Mouse (Mus musculus): Measurements from ENCODE around the gene Shisa7. TPM values are rescaled to one million over a fixed set of nuclear protein-coding genes. Genes with fewer than 3 reads are reported as not detected.
"Not testable (repeated sequence)": the region's sequence is repeated elsewhere in the genome, so short reads cannot be mapped to it uniquely, and the experiment has no call there.

Gene Shisa7
- polyA plus RNA-seq, 1 experiment from 2014 or later: 1.8 TPM

DNA sequence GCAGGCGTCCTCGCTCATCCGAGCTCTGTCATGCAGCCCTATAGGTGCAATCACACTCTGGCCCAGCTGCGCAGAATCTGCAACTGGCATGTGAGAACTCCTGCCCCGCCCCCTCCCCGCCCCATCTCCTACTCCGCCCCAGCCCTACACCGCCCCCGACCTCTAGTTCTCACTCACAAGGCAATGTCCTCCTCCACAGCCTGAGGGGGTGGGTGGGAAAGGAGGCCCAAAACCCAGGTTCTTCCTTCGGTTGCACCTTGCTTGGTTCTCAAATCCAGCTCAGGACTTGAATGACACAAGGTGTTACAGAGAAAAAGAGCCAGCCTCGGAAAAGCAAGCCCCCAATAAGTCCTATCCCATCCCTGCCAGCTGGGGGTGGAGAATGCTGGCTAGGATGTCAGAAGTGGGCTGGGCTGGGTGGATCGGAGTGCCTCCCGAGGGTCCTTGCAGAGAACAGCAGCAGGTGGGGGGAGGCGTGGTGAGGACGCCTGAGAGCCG lies 1.8 kb downstream of the Shisa7 start:
- WGBS: 1% methylated on average over 16 of the region's 16 CpGs
- H3K4me3 ChIP-seq: peak overlapping the region; percentile 55
- peaks cover 44% of the 10 kb centered on the region for H3K4me1 ChIP-seq (replicated peaks)
- peak overlapping the region; percentile 77 for H3K27ac ChIP-seq
- DNase-seq (ENCODE audit: low spot score): peak; percentile 55
- H3K9me3 ChIP-seq: 0 out of 2 replicates have a peak, but pooled peaks cover 6% of the 10 kb centered on the region
- H3K27me3 ChIP-seq (ENCODE audit: insufficient read depth, poor library complexity, severe bottlenecking): peaks cover 61% of the 10 kb centered on the region
- H3K36me3 ChIP-seq: no peaks in the 10 kb centered on the region

DNA sequence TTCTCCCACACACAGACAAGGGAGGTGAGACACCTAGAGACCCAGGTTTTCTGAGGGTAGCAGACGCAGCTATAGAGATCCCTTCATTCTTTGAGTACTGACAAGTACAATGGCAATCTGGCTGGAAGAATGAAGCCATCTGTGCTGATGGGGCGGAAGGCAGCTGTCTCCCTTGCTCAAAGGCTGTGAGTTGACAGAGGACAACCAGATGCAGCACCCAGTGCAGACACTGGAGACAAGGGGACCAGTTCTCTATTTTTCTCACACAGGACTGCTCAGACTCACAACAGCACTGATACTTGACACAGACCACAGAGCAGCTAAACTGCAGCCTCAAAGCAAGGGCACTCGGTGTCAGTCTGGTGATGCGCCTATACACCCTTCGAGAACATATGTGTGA lies 2.4 kb downstream of the Shisa7 start:
- WGBS: 56% methylated on average over 5 of the region's 5 CpGs
- Histone ChIP-seq H3K27me3 (ENCODE audit: insufficient read depth, poor library complexity, severe bottlenecking) (peaks cover 67% of the 10 kb centered on the region), H3K9me3 (0 out of 2 replicates have a peak, but pooled peaks cover 5% of the 10 kb centered on the region), H3K36me3 (no peaks in the 10 kb centered on the region), H3K4me1 (replicated peaks) (peaks cover 46% of the 10 kb centered on the region), H3K27ac (no peak overlapping the region; the same call in 1 of the 2 replicates), H3K4me3 (peak overlapping the region; percentile 55)
- DNase-seq (ENCODE audit: low spot score): peak; percentile 34

DNA sequence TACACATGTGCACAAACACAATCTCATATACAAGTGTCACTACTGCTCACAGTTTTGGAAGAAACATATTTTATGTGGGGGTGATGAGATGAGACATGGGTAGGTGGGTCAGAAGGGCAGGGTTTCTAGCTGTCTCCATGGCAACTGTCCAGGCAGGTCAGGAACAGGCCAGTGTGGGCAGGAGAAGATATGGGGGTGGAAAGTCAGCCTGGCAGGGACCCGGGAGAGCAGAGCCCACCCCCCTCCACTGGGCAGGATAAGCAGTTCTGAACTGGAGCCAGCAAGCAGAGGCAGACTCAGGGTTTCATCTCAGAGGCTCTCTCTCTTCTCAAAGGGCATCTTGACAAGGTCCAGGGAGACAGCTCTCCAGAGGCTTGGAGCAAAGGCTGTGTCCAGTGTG lies 6.9 kb downstream of the Shisa7 start:
- 21% methylated on average over 1 of the region's 1 CpGs for WGBS

DNA sequence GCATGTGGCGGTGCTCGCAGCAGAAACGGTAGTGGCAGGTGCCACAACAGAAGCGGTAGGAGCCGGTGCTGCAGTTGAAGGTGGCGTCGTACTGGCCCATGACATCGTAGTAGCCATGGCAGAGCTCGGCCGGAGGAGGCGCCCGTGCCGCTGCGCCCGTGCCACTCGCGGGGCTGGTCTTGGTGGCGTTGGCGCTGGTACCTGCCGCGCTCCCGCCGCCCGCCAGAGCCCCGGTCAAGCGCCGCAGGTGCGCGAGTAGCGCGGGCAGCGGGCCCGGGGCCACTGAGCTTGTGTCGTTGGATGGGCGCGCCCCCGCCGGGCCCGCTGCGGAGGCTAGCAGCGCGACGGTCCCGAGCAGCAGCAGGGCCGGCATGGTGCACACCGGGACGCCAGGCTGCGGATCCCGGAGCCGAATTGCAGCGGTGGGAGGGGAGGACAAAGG lies 8.1 kb downstream of the Shisa7 start:
- WGBS: under 1% methylated on average over 51 of the region's 51 CpGs
- peak; percentile 75 for DNase-seq (ENCODE audit: low spot score)
- Histone ChIP-seq H3K4me1 (replicated peaks) (peaks cover 21% of the 10 kb centered on the region), H3K27me3 (ENCODE audit: insufficient read depth, poor library complexity, severe bottlenecking) (peaks cover 70% of the 10 kb centered on the region), H3K27ac (peak overlapping the region; percentile 83), H3K9me3 (0 out of 2 replicates have a peak, but pooled peaks cover 6% of the 10 kb centered on the region), H3K4me3 (peak overlapping the region; percentile 68), H3K36me3 (no peaks in the 10 kb centered on the region)

More for the DNA sequence above, 6.9 kb downstream of the Shisa7 start:
- H3K9me3 ChIP-seq: 0 out of 2 replicates have a peak, but pooled peaks cover 4% of the 10 kb centered on the region
- DNase-seq (ENCODE audit: low spot score): no peak
- peaks cover 75% of the 10 kb centered on the region for H3K27me3 ChIP-seq (ENCODE audit: insufficient read depth, poor library complexity, severe bottlenecking)
- no peak overlapping the region for H3K27ac ChIP-seq
- H3K4me1 ChIP-seq (replicated peaks): peaks cover 33% of the 10 kb centered on the region
- H3K36me3 ChIP-seq: no peaks in the 10 kb centered on the region
- no peak overlapping the region for H3K4me3 ChIP-seq

DNA sequence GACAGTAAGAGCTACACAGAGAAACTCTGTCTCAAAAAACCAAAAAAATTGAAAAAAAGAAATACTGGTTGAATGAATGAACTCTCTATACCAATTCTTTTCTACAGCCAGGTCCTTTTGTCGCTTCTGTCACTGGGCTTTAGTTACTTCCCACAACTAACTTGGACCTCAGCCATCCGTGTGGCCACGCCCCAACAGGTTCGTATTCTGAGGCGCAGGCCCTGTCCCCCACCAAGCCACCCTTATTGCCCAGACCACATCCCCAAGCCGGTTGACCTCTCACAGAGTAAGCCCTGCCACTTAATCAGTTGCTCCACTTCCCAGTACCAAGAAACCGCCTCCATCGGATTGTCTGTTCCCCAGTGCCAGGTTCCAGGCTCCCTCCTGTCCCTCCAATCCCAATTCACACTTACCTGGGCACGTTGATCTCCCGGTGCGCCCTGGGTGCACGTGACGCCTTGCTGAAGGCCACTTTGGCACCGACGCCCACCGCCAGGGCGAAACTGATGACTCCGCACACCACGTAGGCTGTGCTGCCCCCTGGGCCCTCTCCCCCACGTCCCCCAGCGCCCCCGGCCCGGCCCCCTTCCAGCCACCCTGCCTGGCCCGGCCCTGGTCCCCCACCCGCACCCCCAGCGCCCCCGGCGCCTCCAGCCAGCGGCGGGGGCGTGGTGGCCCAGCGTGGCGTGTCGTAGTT lies 8.7 kb downstream of the Shisa7 start:
- no peak for DNase-seq (ENCODE audit: low spot score)
- Histone ChIP-seq H3K4me1 (replicated peaks) (peaks cover 20% of the 10 kb centered on the region), H3K9me3 (0 out of 2 replicates have a peak, but pooled peaks cover 6% of the 10 kb centered on the region), H3K36me3 (no peaks in the 10 kb centered on the region), H3K4me3 (peak overlapping the region; percentile 68), H3K27ac (peak overlapping the region; percentile 83), H3K27me3 (ENCODE audit: insufficient read depth, poor library complexity, severe bottlenecking) (peaks cover 73% of the 10 kb centered on the region)
- 4% methylated on average over 34 of the region's 34 CpGs for WGBS

DNA sequence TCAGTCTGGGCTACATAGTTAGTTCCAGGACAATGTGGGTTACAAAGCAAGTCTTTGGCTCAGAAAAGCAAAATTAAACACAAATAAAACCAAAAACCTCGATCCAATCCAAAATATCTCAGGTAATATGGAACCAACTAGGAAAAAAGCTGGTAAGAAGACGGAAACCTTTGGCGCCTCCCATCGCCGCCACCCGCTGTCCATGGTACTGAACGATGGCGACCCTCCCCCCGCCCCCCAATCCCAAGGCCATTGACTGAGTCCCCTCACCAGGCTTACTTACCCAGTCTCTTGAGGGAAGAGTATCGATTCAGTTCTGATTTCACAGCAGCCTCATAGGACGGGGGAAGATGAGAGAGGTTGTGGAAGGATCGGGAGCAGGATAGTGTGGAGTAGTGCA lies 14.0 kb downstream of the Shisa7 start:
- H3K27me3 ChIP-seq (ENCODE audit: insufficient read depth, poor library complexity, severe bottlenecking): peaks cover 50% of the 10 kb centered on the region
- 0 out of 2 replicates have a peak, but pooled peaks cover 4% of the 10 kb centered on the region for H3K4me1 ChIP-seq (replicated peaks)
- 0 out of 2 replicates have a peak, but pooled peaks cover 5% of the 10 kb centered on the region for H3K9me3 ChIP-seq

DNA sequence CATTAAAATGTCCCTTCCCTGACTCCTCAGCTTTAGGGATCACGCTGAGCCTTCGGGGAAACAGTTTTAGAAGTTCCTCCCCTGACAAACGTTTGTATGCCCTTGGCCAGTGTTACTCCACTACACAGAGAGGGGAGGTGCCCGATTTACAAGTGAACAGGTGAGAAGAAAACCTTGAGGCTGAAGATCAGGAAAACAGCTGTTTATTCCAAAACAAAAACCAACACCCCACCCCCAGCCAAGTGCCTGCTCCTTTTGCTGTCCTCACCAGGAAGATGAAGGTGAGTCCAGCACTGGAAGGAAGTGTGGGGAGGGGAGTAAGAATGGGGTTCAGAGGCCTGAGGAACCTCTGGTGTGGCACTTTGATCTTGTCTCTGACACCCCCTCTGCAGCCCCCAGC lies 19.1 kb downstream of the Shisa7 start:
- peaks cover 10% of the 10 kb centered on the region for H3K27me3 ChIP-seq (ENCODE audit: insufficient read depth, poor library complexity, severe bottlenecking)
- no peak overlapping the region for H3K27ac ChIP-seq
- H3K4me1 ChIP-seq (replicated peaks): 0 out of 2 replicates have a peak, but pooled peaks cover 12% of the 10 kb centered on the region
- no peak overlapping the region for H3K4me3 ChIP-seq
- WGBS: 48% methylated on average over 4 of the region's 4 CpGs
- 0 out of 2 replicates have a peak, but pooled peaks cover 3% of the 10 kb centered on the region for H3K9me3 ChIP-seq
- H3K36me3 ChIP-seq: 0 out of 2 replicates have a peak, but pooled peaks cover 4% of the 10 kb centered on the region
- no peak for DNase-seq (ENCODE audit: low spot score)

More for the DNA sequence above, 14.0 kb downstream of the Shisa7 start:
- Histone ChIP-seq H3K36me3 (0 out of 2 replicates have a peak, but pooled peaks cover 4% of the 10 kb centered on the region), H3K4me3 (no peak overlapping the region), H3K27ac (no peak overlapping the region)
- 5% methylated on average over 12 of the region's 12 CpGs for WGBS
- DNase-seq (ENCODE audit: low spot score): no peak

DNA sequence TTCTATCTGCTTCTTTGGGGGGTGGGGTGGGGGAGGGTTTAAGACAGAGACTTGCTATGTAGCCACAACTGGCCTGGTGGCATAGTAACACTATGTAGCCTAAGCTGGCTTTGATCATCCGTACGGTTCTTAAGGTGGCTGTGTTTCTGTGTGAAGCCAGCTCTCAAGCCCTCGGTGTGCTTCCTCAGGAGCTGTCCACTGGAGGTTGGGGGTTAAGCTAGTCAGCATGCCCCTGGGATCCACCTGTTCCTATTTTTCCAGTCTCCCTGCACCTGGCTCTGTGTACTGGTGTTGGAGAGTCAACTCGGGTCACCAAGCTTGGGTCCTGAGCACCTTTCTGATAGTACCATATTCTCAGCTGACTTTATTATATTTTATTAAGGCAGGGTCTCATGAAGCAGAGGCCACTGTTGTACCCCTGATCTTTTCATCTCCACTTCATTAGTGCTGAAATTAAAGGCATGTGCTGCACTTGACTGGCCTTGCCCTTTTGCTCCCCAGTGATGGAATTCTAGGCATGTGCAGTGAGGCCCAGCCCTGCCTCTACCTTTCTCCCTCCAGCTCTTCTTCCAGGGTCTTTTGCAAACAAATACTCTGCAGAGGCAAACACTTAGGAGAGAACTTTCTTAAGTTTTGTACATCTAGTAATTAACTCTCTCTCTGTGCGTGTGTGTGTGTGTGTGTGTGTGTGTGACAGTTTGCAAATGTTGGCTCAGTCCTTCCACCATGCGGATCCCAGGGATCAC lies 22.2 kb downstream of the Shisa7 start:
- Histone ChIP-seq H3K27me3 (ENCODE audit: insufficient read depth, poor library complexity, severe bottlenecking) (no peaks in the 10 kb centered on the region), H3K4me3 (no peak overlapping the region), H3K27ac (no peak overlapping the region), H3K4me1 (replicated peaks) (0 out of 2 replicates have a peak, but pooled peaks cover 12% of the 10 kb centered on the region), H3K9me3 (no peaks in the 10 kb centered on the region), H3K36me3 (no peaks in the 10 kb centered on the region)
- 72% methylated on average over 6 of the region's 6 CpGs for WGBS
- no peak for DNase-seq (ENCODE audit: low spot score)

DNA sequence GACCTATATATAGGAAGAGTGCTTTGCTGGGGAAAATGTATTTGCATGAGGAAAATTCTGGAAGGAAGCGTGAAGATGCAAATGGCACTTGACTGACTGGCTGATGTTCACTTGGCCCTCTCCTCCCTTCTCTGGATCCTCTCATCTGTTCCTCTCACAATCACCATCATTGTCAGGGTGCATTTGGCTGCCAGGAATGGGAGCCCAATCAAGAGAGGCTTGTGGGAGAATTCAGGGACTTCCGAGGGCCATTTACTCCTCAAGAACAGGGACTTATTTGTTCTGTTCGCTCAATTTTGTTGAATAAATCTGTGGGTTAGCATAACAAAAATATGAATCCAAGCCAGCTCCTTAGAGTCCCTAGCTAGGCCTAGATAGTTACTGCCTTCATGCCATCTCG lies 22.8 kb downstream of the Shisa7 start:
- no peak overlapping the region for H3K4me3 ChIP-seq
- H3K4me1 ChIP-seq (replicated peaks): 0 out of 2 replicates have a peak, but pooled peaks cover 12% of the 10 kb centered on the region
- H3K27me3 ChIP-seq (ENCODE audit: insufficient read depth, poor library complexity, severe bottlenecking): no peaks in the 10 kb centered on the region
- H3K27ac ChIP-seq: no peak overlapping the region
- no peak for DNase-seq (ENCODE audit: low spot score)
- H3K9me3 ChIP-seq: no peaks in the 10 kb centered on the region
- no peaks in the 10 kb centered on the region for H3K36me3 ChIP-seq
- WGBS: 85% methylated on average over 4 of the region's 4 CpGs

DNA sequence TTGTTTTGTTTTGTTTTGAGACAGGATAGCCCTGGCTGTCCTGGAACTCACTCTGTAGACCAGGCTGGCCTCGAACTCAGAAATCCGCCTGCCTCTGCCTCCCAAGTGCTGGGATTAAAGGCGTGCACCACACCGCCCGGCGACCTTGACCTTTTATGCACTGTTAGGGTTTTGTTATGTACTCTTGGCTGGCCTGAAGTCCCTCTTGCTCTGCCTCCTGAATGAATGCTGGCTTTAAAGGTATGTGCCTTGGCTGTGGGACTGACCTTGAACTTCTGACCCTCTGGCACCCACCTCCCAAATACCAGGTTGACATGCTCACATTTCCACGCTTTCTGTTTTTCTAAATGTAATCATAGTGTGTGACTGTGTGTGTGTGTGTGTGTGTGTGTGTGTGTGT lies 23.6 kb downstream of the Shisa7 start:
- H3K27me3 ChIP-seq (ENCODE audit: insufficient read depth, poor library complexity, severe bottlenecking); DNase-seq (ENCODE audit: low spot score); H3K36me3 ChIP-seq; H3K9me3 ChIP-seq; H3K4me3 ChIP-seq; H3K27ac ChIP-seq: not testable (repeated sequence)
- H3K4me1 ChIP-seq (replicated peaks): 0 out of 2 replicates have a peak, but pooled peaks cover 12% of the 10 kb centered on the region
- 92% methylated on average over 7 of the region's 7 CpGs for WGBS

DNA sequence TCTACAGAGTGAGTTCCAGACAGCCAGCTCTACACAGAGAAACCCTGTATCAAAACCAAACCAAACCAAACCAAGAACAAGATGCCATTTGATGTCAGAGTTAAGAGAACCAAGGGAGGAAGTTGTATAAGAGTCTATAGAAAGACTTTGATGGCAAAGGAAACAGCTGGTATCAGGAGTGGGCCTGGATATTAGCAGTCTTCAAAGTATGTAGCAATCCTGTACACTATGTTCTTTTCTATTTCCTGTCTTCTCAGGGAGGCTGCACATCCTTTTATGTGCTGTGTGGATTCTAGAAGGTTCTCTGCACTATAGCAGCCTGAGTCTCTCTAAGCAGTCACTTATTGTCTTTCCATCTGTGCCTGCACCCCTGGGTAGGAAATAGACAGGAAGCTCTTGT lies 27.9 kb downstream of the Shisa7 start:
- H3K4me3 ChIP-seq: no peak overlapping the region

DNA sequence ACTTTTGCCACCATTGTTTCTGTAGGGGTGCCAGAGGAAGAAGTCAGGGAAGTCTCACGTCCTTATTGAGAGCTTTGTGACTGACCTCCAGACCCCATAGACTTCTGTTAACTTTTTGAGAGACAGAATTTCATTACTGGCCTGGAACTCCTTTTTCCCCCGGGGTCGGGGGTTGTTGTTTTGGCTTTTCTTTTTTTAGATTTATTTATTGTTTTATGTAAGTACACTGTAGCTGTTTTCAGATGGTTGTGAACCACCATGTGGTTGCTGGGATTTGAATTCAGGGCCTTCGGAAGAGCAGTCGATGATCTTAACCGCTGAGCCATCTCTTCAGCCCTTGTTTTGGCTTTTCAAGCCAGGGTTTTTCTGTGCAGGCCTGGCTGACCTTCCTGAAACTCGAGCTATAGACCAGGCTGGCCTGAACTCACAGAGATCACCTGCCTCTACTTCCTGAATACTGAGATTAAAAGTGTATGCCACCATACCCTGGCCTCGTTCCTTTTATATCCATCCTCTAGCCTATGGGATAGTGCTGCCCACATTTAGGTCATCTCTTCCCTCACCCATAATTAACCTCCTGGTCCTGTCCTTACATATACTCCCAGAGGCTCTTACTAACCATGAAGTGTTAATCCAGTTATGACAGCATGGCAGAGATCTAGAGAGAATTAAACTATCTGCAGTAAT lies 31.2 kb downstream of the Shisa7 start:
- Histone ChIP-seq H3K9me3 (no peaks in the 10 kb centered on the region), H3K27ac (peak overlapping the region; percentile 99), H3K4me3 (peak overlapping the region; percentile 99), H3K27me3 (ENCODE audit: insufficient read depth, poor library complexity, severe bottlenecking) (no peaks in the 10 kb centered on the region), H3K36me3 (peaks cover 33% of the 10 kb centered on the region), H3K4me1 (replicated peaks) (peaks cover 35% of the 10 kb centered on the region)
- DNase-seq (ENCODE audit: low spot score): no peak
- WGBS: 26% methylated on average over 8 of the region's 8 CpGs

More for the DNA sequence above, 27.9 kb downstream of the Shisa7 start:
- Histone ChIP-seq H3K36me3 (0 out of 2 replicates have a peak, but pooled peaks cover under 1% of the 10 kb centered on the region), H3K9me3 (no peaks in the 10 kb centered on the region), H3K27me3 (ENCODE audit: insufficient read depth, poor library complexity, severe bottlenecking) (no peaks in the 10 kb centered on the region), H3K4me1 (replicated peaks) (peaks cover 6% of the 10 kb centered on the region), H3K27ac (no peak overlapping the region)
- no peak for DNase-seq (ENCODE audit: low spot score)

Measured in hindbrain, embryonic 10.5 days (tissue).